Mouse (Mus musculus): ENCODE measurements at regions not wholly inside any gene's neighbourhood (a gene's known extent, or its start where the extent isn't known, plus 50 kb on each side); places are given as distances from the start of the nearest gene placed in this dataset.

DNA sequence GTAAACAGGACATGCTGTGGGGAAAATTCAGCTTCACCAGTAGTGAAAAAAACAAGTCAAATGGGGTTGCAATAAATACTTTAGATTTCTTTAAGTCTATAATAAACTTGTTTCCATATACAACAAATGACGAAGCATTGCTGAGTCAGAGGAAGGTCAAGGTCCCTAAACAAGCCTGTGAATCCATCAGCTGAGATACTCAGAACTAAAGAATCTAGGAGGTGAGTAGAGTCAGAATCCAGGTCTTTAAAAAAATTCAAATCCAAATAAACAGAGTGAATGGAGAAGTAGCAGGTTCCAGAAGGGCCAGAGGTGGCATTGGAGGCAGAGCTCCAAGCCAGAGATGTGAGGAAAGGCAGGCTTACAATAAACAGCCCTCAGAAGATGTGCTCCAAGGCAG lies 2301.1 kb upstream of the Gm7489 start:
- Histone ChIP-seq H3K27me3 (ENCODE audit: control insufficient read depth in 1 of 2, insufficient read depth in 2 of 2, low read length in 2 of 2) (no peaks in the 10 kb centered on the region), H3K9me3 (replicated peaks; ENCODE audit: insufficient read depth, low read length) (no peaks in the 10 kb centered on the region), H3K79me2 (ENCODE audit: control insufficient read depth, insufficient read depth, low read length, poor library complexity) (no peaks in the 10 kb centered on the region), H3K4me1 (ENCODE audit: control insufficient read depth in 1 of 2, insufficient read depth in 2 of 2, low read length in 2 of 2) (no peaks in the 10 kb centered on the region), H3K27ac (ENCODE audit: control insufficient read depth, low read depth, low read length) (no peak overlapping the region), H3K4me3 (ENCODE audit: control insufficient read depth in 1 of 2, insufficient read depth in 1 of 2, low read depth in 2 of 2, low read length in 2 of 2) (no peak overlapping the region), H3K9ac (ENCODE audit: control insufficient read depth, low read depth, low read length, poor library complexity, severe bottlenecking) (no peak overlapping the region), H3K36me3 (ENCODE audit: control insufficient read depth in 1 of 2, insufficient read depth in 2 of 2, low read length in 2 of 2) (no peaks in the 10 kb centered on the region)
- no peak for DNase-seq (ENCODE audit: low read depth, low spot score)
- TF ChIP-seq RAD21 (IDR thresholded peaks at IDR 0.05; ENCODE audit: low read depth, low read length) (no peak), POLR2AphosphoS2 (IDR thresholded peaks at IDR 0.05; ENCODE audit: low read length) (no peak), MAZ (IDR thresholded peaks at IDR 0.05; ENCODE audit: low read depth, low read length) (no peak), TAL1 (IDR thresholded peaks at IDR 0.05; ENCODE audit: low read length) (no peak), GABPA (IDR thresholded peaks at IDR 0.05; ENCODE audit: low read depth, low read length) (no peak), CHD1 (IDR thresholded peaks at IDR 0.05; ENCODE audit: low read depth, low read length) (no peak), SIN3A (IDR thresholded peaks at IDR 0.05; ENCODE audit: low read length) (no peak)

DNA sequence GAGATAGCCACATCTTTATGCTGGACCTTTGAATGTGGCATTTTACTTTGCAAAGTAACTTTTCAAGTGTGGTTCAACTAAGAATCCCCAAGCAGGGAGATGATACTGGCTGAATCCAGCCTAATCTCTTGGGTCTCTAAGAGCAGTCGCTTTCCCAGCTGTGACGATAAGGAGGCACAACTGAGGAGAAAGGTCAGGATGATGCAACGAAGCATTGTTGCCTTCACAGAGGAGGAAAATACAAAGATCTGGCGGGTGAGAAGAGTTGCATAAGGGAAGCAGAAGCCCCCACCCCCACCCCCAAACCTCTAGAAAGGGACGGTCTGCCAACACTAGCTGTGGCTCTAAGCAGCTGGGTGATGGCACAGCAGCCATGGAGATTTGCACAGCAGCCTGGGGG lies 2298.6 kb upstream of the Gm7489 start:
- TF ChIP-seq MXI1 (IDR thresholded peaks at IDR 0.05; ENCODE audit: low read depth, low read length) (no peak), ZNF384 (IDR thresholded peaks at IDR 0.05; ENCODE audit: low read depth, low read length) (no peak), GABPA (IDR thresholded peaks at IDR 0.05; ENCODE audit: low read depth, low read length) (no peak), USF1 (IDR thresholded peaks at IDR 0.05; ENCODE audit: low read depth, low read length) (no peak), ZKSCAN1 (IDR thresholded peaks at IDR 0.05; ENCODE audit: low read depth, low read length) (no peak), RCOR1 (IDR thresholded peaks at IDR 0.05; ENCODE audit: low read depth, low read length) (no peak), SMC3 (IDR thresholded peaks at IDR 0.05; ENCODE audit: low read depth, low read length) (no peak), POLR2A (IDR thresholded peaks at IDR 0.05; ENCODE audit: control insufficient read depth in 1 of 2, insufficient read depth in 1 of 2, low read depth in 1 of 2, low read length in 2 of 2, poor library complexity in 1 of 2) (no peak), USF2 (IDR thresholded peaks at IDR 0.05; ENCODE audit: borderline replicate concordance in 1 of 2, insufficient read depth in 1 of 2, low read depth in 1 of 2, low read length in 2 of 2) (no peak), TBP (IDR thresholded peaks at IDR 0.05; ENCODE audit: low read depth, low read length) (no peak), MAFK (IDR thresholded peaks at IDR 0.05; ENCODE audit: borderline replicate concordance, low read depth, low read length) (no peak), MAZ (IDR thresholded peaks at IDR 0.05; ENCODE audit: low read depth, low read length) (no peak), RAD21 (IDR thresholded peaks at IDR 0.05; ENCODE audit: low read depth, low read length) (no peak), JUND (IDR thresholded peaks at IDR 0.05; ENCODE audit: low read depth, low read length) (no peak), POLR2AphosphoS2 (IDR thresholded peaks at IDR 0.05; ENCODE audit: low read length) (no peak), TCF12 (IDR thresholded peaks at IDR 0.05; ENCODE audit: low read depth, low read length) (no peak), CHD1 (IDR thresholded peaks at IDR 0.05; ENCODE audit: low read depth, low read length) (no peak), CTCF (IDR thresholded peaks at IDR 0.05 in 2 of 3, conservative IDR thresholded peaks at IDR 0.05 in 1 of 3; ENCODE audit: control insufficient read depth in 1 of 3, insufficient read depth in 1 of 3, low read depth in 2 of 3, low read length in 3 of 3, poor library complexity in 1 of 3, severe bottlenecking in 1 of 3) (no peak)
- no peak overlapping the region for H3K27ac ChIP-seq (ENCODE audit: control insufficient read depth, low read depth, low read length)
- no peak for DNase-seq (ENCODE audit: low read depth, low spot score)

More for the DNA sequence above, 2298.6 kb upstream of the Gm7489 start:
- Histone ChIP-seq H3K9ac (ENCODE audit: control insufficient read depth, low read depth, low read length, poor library complexity, severe bottlenecking) (no peak overlapping the region), H3K36me3 (ENCODE audit: control insufficient read depth in 1 of 2, insufficient read depth in 2 of 2, low read length in 2 of 2) (no peaks in the 10 kb centered on the region), H3K79me2 (ENCODE audit: control insufficient read depth, insufficient read depth, low read length, poor library complexity) (no peaks in the 10 kb centered on the region), H3K9me3 (replicated peaks; ENCODE audit: insufficient read depth, low read length) (no peaks in the 10 kb centered on the region), H3K27me3 (ENCODE audit: control insufficient read depth in 1 of 2, insufficient read depth in 2 of 2, low read length in 2 of 2) (no peaks in the 10 kb centered on the region), H3K4me1 (ENCODE audit: control insufficient read depth in 1 of 2, insufficient read depth in 2 of 2, low read length in 2 of 2) (no peaks in the 10 kb centered on the region), H3K4me3 (ENCODE audit: control insufficient read depth in 1 of 2, insufficient read depth in 1 of 2, low read depth in 2 of 2, low read length in 2 of 2) (no peak overlapping the region)
